Mouse (Mus musculus) left cerebral cortex, adult 11 months (tissue): ENCODE data around the gene Nup133.
A peak's percentile ranks its signal among the peaks of the same experiment; 100 is the strongest.

ENCODE experiments used
- DNase-seq: peaks from one replicate; pipeline ENCODE4 v3.0.0; 2022; ENCODE audit warnings: low spot score

The Nup133 gene

GRCm38 (mm10) chr8:123887163-123887562 lies 61.9 kb downstream of the Nup133 start:
- no peak for DNase-seq

- peak; percentile 77 for DNase-seq
Observed at GRCm38 (mm10) chr8:123884721-123885565, 64.1 kb downstream of the Nup133 start.

GRCm38 (mm10) chr8:123883094-123883493 lies 66.0 kb downstream of the Nup133 start:
- DNase-seq, result no peak

- DNase-seq, result no peak
Observed at GRCm38 (mm10) chr8:123882412-123882811, 66.7 kb downstream of the Nup133 start.

GRCm38 (mm10) chr8:123880821-123881350 lies 68.2 kb downstream of the Nup133 start:
- no peak for DNase-seq

GRCm38 (mm10) chr8:123880271-123880670 lies 68.8 kb downstream of the Nup133 start:
- DNase-seq, result peak; percentile 71

- no peak for DNase-seq
Observed at GRCm38 (mm10) chr8:123877865-123878264, 71.2 kb downstream of the Nup133 start.

GRCm38 (mm10) chr8:123874324-123874723 lies 74.7 kb downstream of the Nup133 start:
- no peak for DNase-seq

- DNase-seq, result no peak
Observed at GRCm38 (mm10) chr8:123873364-123873763, 75.7 kb downstream of the Nup133 start.

- no peak for DNase-seq
Observed at GRCm38 (mm10) chr8:123872048-123872447, 77.0 kb downstream of the Nup133 start.

- no peak for DNase-seq
Observed at GRCm38 (mm10) chr8:123866971-123867370, 82.1 kb downstream of the Nup133 start.

- no peak for DNase-seq
Observed at GRCm38 (mm10) chr8:123865786-123866185, 83.3 kb downstream of the Nup133 start.

- DNase-seq, result no peak
Observed at GRCm38 (mm10) chr8:123860386-123860785, 88.7 kb downstream of the Nup133 start.

- DNase-seq, result peak; percentile 54
Observed at GRCm38 (mm10) chr8:123859648-123860259, 89.3 kb downstream of the Nup133 start, which contains the start of gene Ccsap. Gene Ccsap, minus strand, starts transcription at chr8:123860209.

GRCm38 (mm10) chr8:123858941-123859647 lies 90.0 kb downstream of the Nup133 start:
- DNase-seq, result peak; percentile 88

GRCm38 (mm10) chr8:123858574-123858940 lies 90.5 kb downstream of the Nup133 start:
- no peak for DNase-seq

- no peak for DNase-seq
Observed at GRCm38 (mm10) chr8:123857361-123857760, 91.7 kb downstream of the Nup133 start.

- DNase-seq, result no peak
Observed at GRCm38 (mm10) chr8:123854733-123855475, 94.2 kb downstream of the Nup133 start.

GRCm38 (mm10) chr8:123854252-123854651 lies 94.8 kb downstream of the Nup133 start:
- DNase-seq, result no peak

- DNase-seq, result no peak
Observed at GRCm38 (mm10) chr8:123851590-123851989, 97.5 kb downstream of the Nup133 start.

- no peak for DNase-seq
Observed at GRCm38 (mm10) chr8:123849352-123849751, 99.7 kb downstream of the Nup133 start.

- no peak for DNase-seq
Observed at GRCm38 (mm10) chr8:123847546-123847945, 101.5 kb downstream of the Nup133 start.
